Mouse (Mus musculus): ENCODE results near the gene Sh3bgr. TPM values are rescaled to one million over a fixed set of nuclear protein-coding genes. Genes with fewer than 3 reads are reported as not detected.

Gene Sh3bgr
- polyA plus RNA-seq, 1 experiment from 2014 or later, result 6.0 TPM

DNA sequence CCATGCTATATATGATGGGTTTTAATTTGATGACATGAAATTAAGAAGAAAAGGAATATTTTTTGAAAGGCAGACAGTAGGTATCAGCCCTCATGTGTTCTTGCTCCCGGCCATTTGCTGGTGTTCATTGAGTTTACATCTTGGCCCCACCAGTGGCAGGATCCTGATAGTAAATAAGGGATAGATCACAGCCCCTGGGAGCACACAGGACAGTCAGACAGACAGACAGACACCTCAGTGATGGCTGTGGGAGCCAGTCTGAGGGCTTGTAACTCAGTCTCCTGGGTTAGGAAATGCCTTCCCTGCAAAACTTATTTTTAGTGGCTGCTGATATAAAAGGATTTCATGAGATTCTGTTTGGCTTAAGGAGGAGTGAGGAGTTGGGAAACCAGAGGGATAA, 22.2 kb downstream of the Sh3bgr start:
- Histone ChIP-seq H3K27me3 (replicated peaks; ENCODE audit: control insufficient read depth, insufficient read depth, low read length) (no peaks in the 10 kb centered on the region), H3K27ac (ENCODE audit: low read depth, low read length) (no peak overlapping the region), H3K9ac (ENCODE audit: low read depth, low read length) (no peak overlapping the region), H3K4me3 (ENCODE audit: low read depth, low read length) (no peak overlapping the region), H3K36me3 (ENCODE audit: control insufficient read depth, insufficient read depth, low read length) (no peaks in the 10 kb centered on the region), H3K4me1 (replicated peaks; ENCODE audit: control insufficient read depth, insufficient read depth, low read length) (no peaks in the 10 kb centered on the region), H3K9me3 (ENCODE audit: control insufficient read depth, low read length) (no peaks in the 10 kb centered on the region), H3K4me2 (no peak overlapping the region)
- DNase-seq (ENCODE audit: low spot score), result no peak
- WGBS, result 64% methylated on average over 1 of the region's 1 CpGs
- ATAC-seq (replicated peaks; ENCODE audit: low FRiP score), result no peak

DNA sequence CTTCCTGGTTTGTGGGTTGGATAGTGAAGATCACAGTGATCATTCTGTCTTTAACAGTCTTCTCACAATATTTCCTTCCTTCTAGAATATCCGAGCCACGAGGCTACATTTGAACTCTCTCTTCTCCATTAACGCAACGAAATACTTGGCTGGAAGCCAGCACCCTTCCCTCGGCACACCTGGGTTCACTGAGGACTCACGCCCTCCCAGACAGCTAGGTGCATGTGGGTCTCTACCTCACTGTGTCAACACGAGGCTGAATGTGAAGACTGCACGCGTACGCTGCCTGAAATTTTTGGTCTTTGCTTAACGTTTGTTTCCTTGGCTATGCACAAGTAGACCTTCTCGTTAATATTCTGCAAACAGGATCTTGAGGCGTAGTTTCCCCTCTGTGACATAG, 28.2 kb downstream of the Sh3bgr start:
- no peak overlapping the region for H3K4me2 ChIP-seq
- no peaks in the 10 kb centered on the region for H3K36me3 ChIP-seq (ENCODE audit: control insufficient read depth, insufficient read depth, low read length)
- ATAC-seq (replicated peaks; ENCODE audit: low FRiP score), result no peak
- WGBS, result 77% methylated on average over 13 of the region's 13 CpGs
- no peak for DNase-seq (ENCODE audit: low spot score)
- H3K4me3 ChIP-seq (ENCODE audit: low read depth, low read length), result no peak overlapping the region
- H3K4me1 ChIP-seq (replicated peaks; ENCODE audit: control insufficient read depth, insufficient read depth, low read length), result no peaks in the 10 kb centered on the region
- H3K9ac ChIP-seq (ENCODE audit: low read depth, low read length), result no peak overlapping the region
- H3K27ac ChIP-seq (ENCODE audit: low read depth, low read length), result no peak overlapping the region
- no peaks in the 10 kb centered on the region for H3K27me3 ChIP-seq (replicated peaks; ENCODE audit: control insufficient read depth, insufficient read depth, low read length)
- H3K9me3 ChIP-seq (ENCODE audit: control insufficient read depth, low read length), result no peaks in the 10 kb centered on the region

DNA sequence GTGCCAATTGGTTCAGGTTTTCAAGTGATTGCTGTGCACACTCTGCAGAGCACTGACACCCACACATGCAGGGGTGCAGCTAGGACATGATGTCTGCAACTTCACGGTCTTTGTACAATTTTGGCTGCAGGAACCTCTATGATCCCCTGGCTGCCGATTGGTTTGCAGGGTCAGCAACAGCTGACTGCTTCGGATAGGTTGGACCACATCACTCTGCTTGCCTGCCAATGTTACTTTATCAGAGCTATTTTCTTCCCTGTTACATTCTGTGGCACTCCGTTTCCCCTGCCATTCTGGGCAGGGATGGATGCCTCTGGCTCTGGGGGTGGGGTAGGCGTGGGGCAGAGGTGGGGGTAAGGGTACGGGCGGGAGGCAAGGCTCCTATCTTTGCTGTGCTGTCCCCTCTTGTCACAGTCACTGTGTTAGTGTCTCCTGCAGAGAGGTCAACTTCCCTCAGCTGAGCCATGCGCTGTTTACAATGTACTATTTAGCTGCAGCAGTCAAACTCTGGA, 28.9 kb downstream of the Sh3bgr start:
- no peak for ATAC-seq (replicated peaks; ENCODE audit: low FRiP score)
- Histone ChIP-seq H3K36me3 (ENCODE audit: control insufficient read depth, insufficient read depth, low read length) (no peaks in the 10 kb centered on the region), H3K4me2 (no peak overlapping the region), H3K27me3 (replicated peaks; ENCODE audit: control insufficient read depth, insufficient read depth, low read length) (no peaks in the 10 kb centered on the region), H3K9me3 (ENCODE audit: control insufficient read depth, low read length) (no peaks in the 10 kb centered on the region), H3K9ac (ENCODE audit: low read depth, low read length) (no peak overlapping the region), H3K27ac (ENCODE audit: low read depth, low read length) (no peak overlapping the region), H3K4me3 (ENCODE audit: low read depth, low read length) (no peak overlapping the region), H3K4me1 (replicated peaks; ENCODE audit: control insufficient read depth, insufficient read depth, low read length) (no peaks in the 10 kb centered on the region)
- DNase-seq (ENCODE audit: low spot score), result no peak
- 69% methylated on average over 8 of the region's 8 CpGs for WGBS

DNA sequence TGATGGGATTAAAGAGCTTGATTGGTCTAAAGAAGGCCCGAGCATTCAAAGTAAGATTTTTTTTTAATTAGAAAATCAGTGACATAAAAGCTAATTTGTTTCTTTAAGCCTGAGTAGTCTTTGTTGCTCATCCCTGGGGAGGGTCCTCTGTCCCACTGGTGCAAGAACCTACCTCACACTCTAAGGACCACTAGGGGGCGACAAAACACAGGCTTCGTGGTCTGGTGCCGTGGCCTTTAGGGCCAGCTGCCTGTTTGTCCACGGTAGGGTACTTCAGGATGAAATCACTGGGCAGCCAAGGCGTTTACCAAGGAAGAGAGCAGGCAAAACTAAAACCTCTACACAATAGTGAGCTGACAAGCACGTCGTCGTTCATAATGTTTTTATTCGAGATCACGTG, 30.2 kb downstream of the Sh3bgr start:
- H3K4me2 ChIP-seq, result no peak overlapping the region
- H3K4me1 ChIP-seq (replicated peaks; ENCODE audit: control insufficient read depth, insufficient read depth, low read length), result no peaks in the 10 kb centered on the region
- no peaks in the 10 kb centered on the region for H3K36me3 ChIP-seq (ENCODE audit: control insufficient read depth, insufficient read depth, low read length)
- no peak overlapping the region for H3K4me3 ChIP-seq (ENCODE audit: low read depth, low read length)
- H3K27me3 ChIP-seq (replicated peaks; ENCODE audit: control insufficient read depth, insufficient read depth, low read length), result no peaks in the 10 kb centered on the region
- H3K27ac ChIP-seq (ENCODE audit: low read depth, low read length), result no peak overlapping the region
- peak; percentile 57; the same call in 1 of the 2 replicates for ATAC-seq (replicated peaks; ENCODE audit: low FRiP score)
- peak; percentile 58 for DNase-seq (ENCODE audit: low spot score)
- H3K9ac ChIP-seq (ENCODE audit: low read depth, low read length), result no peak overlapping the region
- no peaks in the 10 kb centered on the region for H3K9me3 ChIP-seq (ENCODE audit: control insufficient read depth, low read length)
- 32% methylated on average over 11 of the region's 11 CpGs for WGBS

DNA sequence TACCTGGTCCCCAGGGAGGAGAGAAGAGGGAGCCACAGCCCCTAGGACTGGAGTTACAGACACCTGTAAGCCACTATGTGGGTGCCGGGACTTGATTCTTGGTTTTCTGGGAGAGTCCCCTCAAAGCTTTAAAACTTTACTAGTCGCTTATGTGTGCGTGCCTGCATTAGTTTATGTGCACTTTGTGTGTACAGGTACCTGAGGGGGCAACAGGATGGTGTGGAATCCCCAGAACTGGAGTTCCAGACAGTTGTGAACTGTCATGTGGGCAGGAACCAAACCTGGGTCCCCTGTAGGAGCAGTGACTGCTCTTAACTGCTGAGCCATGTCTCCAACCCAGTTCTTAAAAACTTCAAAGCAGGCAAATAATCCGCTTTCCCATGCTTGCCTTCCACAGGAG, 31.0 kb downstream of the Sh3bgr start:
- no peaks in the 10 kb centered on the region for H3K9me3 ChIP-seq (ENCODE audit: control insufficient read depth, low read length)
- DNase-seq (ENCODE audit: low spot score), result no peak
- H3K27me3 ChIP-seq (replicated peaks; ENCODE audit: control insufficient read depth, insufficient read depth, low read length), result no peaks in the 10 kb centered on the region
- H3K4me2 ChIP-seq, result no peak overlapping the region
- no peak for ATAC-seq (replicated peaks; ENCODE audit: low FRiP score)
- H3K4me3 ChIP-seq (ENCODE audit: low read depth, low read length), result no peak overlapping the region
- H3K27ac ChIP-seq (ENCODE audit: low read depth, low read length), result no peak overlapping the region
- H3K4me1 ChIP-seq (replicated peaks; ENCODE audit: control insufficient read depth, insufficient read depth, low read length), result no peaks in the 10 kb centered on the region
- WGBS, result 84% methylated on average over 4 of the region's 4 CpGs
- H3K36me3 ChIP-seq (ENCODE audit: control insufficient read depth, insufficient read depth, low read length), result no peaks in the 10 kb centered on the region
- H3K9ac ChIP-seq (ENCODE audit: low read depth, low read length), result no peak overlapping the region

DNA sequence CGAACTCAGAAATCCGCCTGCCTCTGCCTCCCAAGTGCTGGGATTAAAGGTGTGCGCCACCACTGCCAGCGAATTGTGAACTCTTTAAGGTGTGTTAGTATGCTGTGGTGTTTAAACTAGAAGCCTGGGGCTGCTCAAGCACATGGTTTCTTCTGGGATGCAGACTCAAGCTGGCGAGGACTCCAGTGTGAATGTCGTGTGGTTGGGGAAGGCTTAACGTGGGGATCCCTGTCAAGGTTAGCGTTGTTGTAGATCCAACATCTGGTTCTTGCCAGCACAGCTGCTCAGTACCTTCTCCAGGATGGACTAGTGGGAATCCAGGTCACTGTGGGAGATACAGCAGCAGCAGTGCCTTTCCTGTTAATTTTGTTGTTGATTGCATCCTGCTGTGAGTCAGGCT, 31.7 kb downstream of the Sh3bgr start:
- Histone ChIP-seq H3K27ac (ENCODE audit: low read depth, low read length) (no peak overlapping the region), H3K9me3 (ENCODE audit: control insufficient read depth, low read length) (no peaks in the 10 kb centered on the region), H3K36me3 (ENCODE audit: control insufficient read depth, insufficient read depth, low read length) (no peaks in the 10 kb centered on the region), H3K27me3 (replicated peaks; ENCODE audit: control insufficient read depth, insufficient read depth, low read length) (no peaks in the 10 kb centered on the region), H3K9ac (ENCODE audit: low read depth, low read length) (no peak overlapping the region), H3K4me2 (no peak overlapping the region), H3K4me3 (ENCODE audit: low read depth, low read length) (no peak overlapping the region), H3K4me1 (replicated peaks; ENCODE audit: control insufficient read depth, insufficient read depth, low read length) (no peaks in the 10 kb centered on the region)
- ATAC-seq (replicated peaks; ENCODE audit: low FRiP score) (no peak), DNase-seq (ENCODE audit: low spot score) (no peak)
- 77% methylated on average over 8 of the region's 8 CpGs for WGBS

DNA sequence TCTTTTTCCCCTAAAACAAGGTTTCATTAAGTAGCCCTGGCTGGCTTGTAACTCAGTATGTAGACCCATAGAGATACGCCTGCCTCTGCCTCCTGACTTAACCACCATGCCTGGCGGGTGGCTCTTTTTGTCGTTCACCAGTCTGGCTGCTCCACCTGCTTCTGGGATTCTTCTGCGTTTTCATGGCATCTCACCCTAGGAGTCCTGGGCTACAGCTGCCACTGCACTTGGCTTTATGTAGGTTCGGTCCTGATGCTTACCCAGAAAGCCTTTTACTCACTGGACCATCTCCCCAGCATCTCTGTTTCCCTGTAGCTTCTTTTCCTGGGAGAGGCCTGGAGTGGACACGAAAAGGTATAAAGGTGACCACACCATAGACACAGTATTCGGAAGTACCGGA, 33.7 kb downstream of the Sh3bgr start:
- ATAC-seq (replicated peaks; ENCODE audit: low FRiP score), result no peak
- WGBS, result 82% methylated on average over 8 of the region's 8 CpGs
- Histone ChIP-seq H3K9me3 (ENCODE audit: control insufficient read depth, low read length) (no peaks in the 10 kb centered on the region), H3K27ac (ENCODE audit: low read depth, low read length) (no peak overlapping the region), H3K4me2 (no peak overlapping the region), H3K4me3 (ENCODE audit: low read depth, low read length) (no peak overlapping the region), H3K4me1 (replicated peaks; ENCODE audit: control insufficient read depth, insufficient read depth, low read length) (no peaks in the 10 kb centered on the region), H3K27me3 (replicated peaks; ENCODE audit: control insufficient read depth, insufficient read depth, low read length) (no peaks in the 10 kb centered on the region), H3K36me3 (ENCODE audit: control insufficient read depth, insufficient read depth, low read length) (no peaks in the 10 kb centered on the region), H3K9ac (ENCODE audit: low read depth, low read length) (no peak overlapping the region)
- DNase-seq (ENCODE audit: low spot score), result no peak

DNA sequence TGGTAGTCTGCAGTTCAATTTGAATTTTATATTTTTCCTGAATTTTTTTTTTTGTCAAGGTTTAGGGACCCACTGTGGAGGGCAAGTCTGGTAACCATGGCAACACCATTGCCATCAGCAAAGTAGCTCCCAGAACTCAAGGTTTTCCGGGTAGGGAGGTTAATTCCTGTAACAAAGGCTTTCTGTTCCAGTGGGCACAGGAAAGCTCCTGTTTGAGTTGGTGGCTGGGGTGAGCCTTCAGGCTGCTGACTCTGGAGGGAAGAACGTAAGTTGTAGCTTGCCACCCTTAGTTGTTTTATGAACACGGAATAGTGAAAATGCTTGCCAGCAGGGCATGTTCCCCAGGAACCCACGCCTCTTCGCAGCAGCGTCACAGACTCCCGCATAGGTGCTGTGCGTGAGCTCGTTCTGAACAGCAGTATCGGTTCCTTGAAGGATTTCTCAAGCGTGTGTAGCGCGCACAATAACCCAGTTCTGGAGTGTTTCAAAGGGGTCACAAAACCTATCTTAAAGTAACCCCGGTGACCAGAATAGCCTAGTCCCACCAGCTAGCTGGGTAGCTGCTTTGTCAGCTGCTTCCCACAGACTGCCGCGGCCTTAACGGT, 35.2 kb downstream of the Sh3bgr start, which contains the start of gene B3galt5:
Gene B3galt5 (plus strand): TSS at position 436 of the 605 bp plus-strand sequence.
- no peaks in the 10 kb centered on the region for H3K4me1 ChIP-seq (replicated peaks; ENCODE audit: control insufficient read depth, insufficient read depth, low read length)
- no peak within 1 kb of the TSS for H3K4me2 ChIP-seq
- no peaks in the 10 kb centered on the region for H3K27me3 ChIP-seq (replicated peaks; ENCODE audit: control insufficient read depth, insufficient read depth, low read length)

DNA sequence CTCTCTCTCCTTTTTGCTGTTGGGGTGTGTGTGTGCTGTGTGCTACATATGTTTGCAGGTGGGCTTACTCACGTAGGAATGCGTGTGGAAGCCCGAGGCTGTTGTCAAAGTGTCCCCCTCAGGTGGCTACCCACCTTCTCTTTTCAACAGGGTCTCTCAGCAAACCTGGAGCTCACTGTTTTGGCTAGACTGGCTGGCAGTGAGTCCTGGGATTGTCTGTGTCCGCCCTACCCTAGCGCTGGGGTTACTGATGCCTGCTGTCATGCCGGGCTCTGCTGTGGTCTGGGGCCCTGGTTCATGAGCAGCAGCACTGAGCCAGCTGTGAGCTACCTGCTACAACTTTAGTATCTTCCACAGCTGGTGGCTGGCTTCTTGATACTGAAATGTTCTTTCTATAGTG, 44.2 kb downstream of the Sh3bgr start:
- H3K27ac ChIP-seq (ENCODE audit: low read depth, low read length), result no peak overlapping the region
- H3K9me3 ChIP-seq (ENCODE audit: control insufficient read depth, low read length), result 0 out of 2 replicates have a peak, but pooled peaks cover 2% of the 10 kb centered on the region
- no peaks in the 10 kb centered on the region for H3K36me3 ChIP-seq (ENCODE audit: control insufficient read depth, insufficient read depth, low read length)
- DNase-seq (ENCODE audit: low spot score) (no peak), ATAC-seq (replicated peaks; ENCODE audit: low FRiP score) (no peak)
- 79% methylated on average over 6 of the region's 6 CpGs for WGBS
- no peak overlapping the region for H3K4me2 ChIP-seq
- no peak overlapping the region for H3K4me3 ChIP-seq (ENCODE audit: low read depth, low read length)
- no peaks in the 10 kb centered on the region for H3K27me3 ChIP-seq (replicated peaks; ENCODE audit: control insufficient read depth, insufficient read depth, low read length)
- no peak overlapping the region for H3K9ac ChIP-seq (ENCODE audit: low read depth, low read length)
- no peaks in the 10 kb centered on the region for H3K4me1 ChIP-seq (replicated peaks; ENCODE audit: control insufficient read depth, insufficient read depth, low read length)

More for the DNA sequence above, 35.2 kb downstream of the Sh3bgr start, which contains the start of gene B3galt5:
- Histone ChIP-seq H3K9me3 (ENCODE audit: control insufficient read depth, low read length) (no peaks in the 10 kb centered on the region), H3K4me3 (ENCODE audit: low read depth, low read length) (no peak within 1 kb of the TSS), H3K27ac (ENCODE audit: low read depth, low read length) (no peak within 1 kb of the TSS), H3K9ac (ENCODE audit: low read depth, low read length) (no peak within 1 kb of the TSS), H3K36me3 (ENCODE audit: control insufficient read depth, insufficient read depth, low read length) (no peaks in the 10 kb centered on the region)
- ATAC-seq (replicated peaks; ENCODE audit: low FRiP score) (no peak), DNase-seq (ENCODE audit: low spot score) (no peak)
- 83% methylated on average over 17 of the region's 17 CpGs for WGBS
